Mouse (Mus musculus) lung, adult 2 months (tissue): ENCODE results near the gene B3gnt2.

ENCODE experiments used
- CTCF ChIP-seq: fragments of 200-500 bp; IDR thresholded peaks from 2 replicates; pipeline ENCODE4 v1.5.1; 2011; ENCODE audit warnings: mild to moderate bottlenecking, low read length, control low read depth; ENCODE audit not compliant: insufficient read depth
- POLR2A ChIP-seq: fragments of 200-500 bp; IDR thresholded peaks from 2 replicates; pipeline ENCODE4 v1.6.1; 2011; ENCODE audit warnings: low read depth, mild to moderate bottlenecking, control low read depth, low read length, borderline replicate concordance; ENCODE audit errors: extremely low read depth

DNA sequence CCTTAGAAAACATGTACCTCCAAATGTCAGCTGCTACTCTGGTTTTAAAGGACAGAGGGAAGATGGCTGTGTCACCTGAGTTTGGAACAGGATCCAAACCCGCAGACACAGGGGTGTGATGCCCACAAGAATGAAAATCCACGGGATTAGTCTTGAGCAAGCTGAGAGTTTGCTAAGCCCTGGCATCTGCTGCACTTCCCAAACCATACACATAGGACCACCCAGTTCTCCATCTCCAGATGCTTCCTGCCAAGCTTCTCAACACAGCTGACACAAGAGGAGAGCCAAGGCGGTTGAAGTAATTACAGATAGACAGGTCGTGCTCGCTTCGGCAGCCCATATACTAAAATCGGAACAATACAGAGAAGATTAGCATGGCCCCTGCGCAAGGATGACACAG is 7.8 kb upstream of the B3gnt2 start:
- TF ChIP-seq POLR2A (no peak), CTCF (no peak)
